Mouse (Mus musculus) heart, embryonic 14.5 days (tissue): ENCODE data around the gene Mast4. TPM values are rescaled to one million over a fixed set of nuclear protein-coding genes. Genes with fewer than 3 reads are reported as not detected.

Source experiments
- ATAC-seq: fragments of 200-750 bp; cut with Nextera tagmentation; 2 replicates; pipeline ENCODE4 v1.8.0; 2017; ENCODE audit warnings: low read depth, moderate TSS enrichment; ENCODE audit not compliant: insufficient number of reproducible peaks, insufficient read depth, low FRiP score
- H3K27ac ChIP-seq, 2 experiments: fragments of 200-500 bp in 1 of 2; fragments of 300-500 bp in 1 of 2; sonication (generic) in 1 of 2; replicated peaks in 1 of 2; 2 replicates each; pipeline ENCODE4 v1.5.1; 2012 to 2014; ENCODE audit warnings: low read depth in 2 of 2, low read length in 2 of 2, control low read depth in 1 of 2, mild to moderate bottlenecking in 1 of 2, mixed read lengths in 1 of 2; ENCODE audit not compliant: control insufficient read depth in 1 of 2, insufficient read depth in 1 of 2
- H3K27me3 ChIP-seq: fragments of 300-500 bp; sonication (generic); 2 replicates; pipeline ENCODE4 v1.6.1; 2014; ENCODE audit warnings: mild to moderate bottlenecking, low read length, control low read depth; ENCODE audit not compliant: control insufficient read depth, insufficient read depth
- H3K36me3 ChIP-seq: fragments of 300-500 bp; sonication (generic); 2 replicates; pipeline ENCODE4 v1.6.1; 2014; ENCODE audit warnings: mild to moderate bottlenecking, control low read depth, low read length, mixed read lengths; ENCODE audit not compliant: control insufficient read depth, insufficient read depth
- H3K4me1 ChIP-seq, 2 experiments: fragments of 200-500 bp in 1 of 2; fragments of 300-500 bp in 1 of 2; sonication (generic) in 1 of 2; 2 replicates each; pipeline ENCODE4 v1.6.1; 2012 to 2014; ENCODE audit warnings: low read length in 2 of 2, control low read depth in 1 of 2, mixed read lengths in 1 of 2; ENCODE audit not compliant: control insufficient read depth in 2 of 2, insufficient read depth in 2 of 2
- H3K4me2 ChIP-seq: fragments of 300-500 bp; sonication (generic); 2 replicates; pipeline ENCODE4 v1.6.1; 2014; ENCODE audit warnings: mild to moderate bottlenecking, low read length
- H3K4me3 ChIP-seq, 2 experiments: fragments of 200-500 bp in 1 of 2; fragments of 300-500 bp in 1 of 2; sonication (generic) in 1 of 2; 2 replicates each; pipeline ENCODE4 v1.5.1; 2012 to 2014; ENCODE audit warnings: low read length in 2 of 2, mild to moderate bottlenecking in 2 of 2, control low read depth in 1 of 2, low read depth in 1 of 2, moderate library complexity in 1 of 2; ENCODE audit not compliant: control insufficient read depth in 1 of 2, insufficient read depth in 1 of 2
- H3K9ac ChIP-seq: fragments of 300-500 bp; sonication (generic); 2 replicates; pipeline ENCODE4 v1.6.1; 2014; ENCODE audit warnings: mild to moderate bottlenecking, low read length
- H3K9me3 ChIP-seq: fragments of 300-500 bp; sonication (generic); 2 replicates; pipeline ENCODE4 v1.6.1; 2016; ENCODE audit warnings: low read length, control low read depth; ENCODE audit not compliant: control insufficient read depth
- WGBS: fragments of 180-500 bp; shearing (Covaris S2); extraction: QIAGEN DNeasy Blood & Tissue Kit; methylation state at CpG from one replicate; pipeline ENCODE4 v1.1.7; 2014; 5-methylcytosine and 5-hydroxymethylcytosine counted together
- polyA plus RNA-seq: library from polyadenylated mRNA; unstranded; fragments of >200 nt; fragmentation: Nextera tagmentation; extraction: Ambion mirVana; gene quantifications from 2 replicates; pipeline ENCODE4 v1.2.1, GENCODE M21; 2014

Mast4 gene
- polyA plus RNA-seq, 1 experiment from 2014 or later, result 54.1 TPM

GRCm38 (mm10) chr13:103315113-103315708, 19.1 kb downstream of the Mast4 start:
- H3K9me3 ChIP-seq, result no peaks in the 10 kb centered on the region
- no peak overlapping the region for H3K4me2 ChIP-seq
- H3K9ac ChIP-seq, result no peak overlapping the region
- peaks cover 0 to 5% of the 10 kb centered on the region in 2 experiments; a peak in 2 of 4 replicates for H3K4me1 ChIP-seq
- no peaks in the 10 kb centered on the region for H3K27me3 ChIP-seq
- ATAC-seq, result no peak
- H3K36me3 ChIP-seq, result no peaks in the 10 kb centered on the region
- no peak overlapping the region for H3K27ac ChIP-seq
- 49% methylated on average over 10 of the region's 10 CpGs for WGBS
- no peak overlapping the region for H3K4me3 ChIP-seq

- Histone ChIP-seq H3K9me3 (no peaks in the 10 kb centered on the region), H3K27me3 (no peaks in the 10 kb centered on the region), H3K36me3 (no peaks in the 10 kb centered on the region), H3K9ac (no peak overlapping the region), H3K27ac (no peak overlapping the region), H3K4me3 (no peak overlapping the region), H3K4me2 (no peak overlapping the region), H3K4me1 (no peaks in the 10 kb centered on the region)
- no peak for ATAC-seq
- WGBS, result 87% methylated on average over 4 of the region's 4 CpGs
These were observed 26.0 kb downstream of the Mast4 start for GRCm38 (mm10) chr13:103308296-103308695.

- H3K36me3 ChIP-seq, result no peaks in the 10 kb centered on the region
- ATAC-seq, result no peak
- no peak overlapping the region for H3K27ac ChIP-seq
- no peaks in the 10 kb centered on the region for H3K27me3 ChIP-seq
- no peak overlapping the region for H3K4me2 ChIP-seq
- no peaks in the 10 kb centered on the region for H3K4me1 ChIP-seq
- H3K9ac ChIP-seq, result no peak overlapping the region
- 77% methylated on average over 9 of the region's 9 CpGs for WGBS
- H3K9me3 ChIP-seq, result no peaks in the 10 kb centered on the region
- no peak overlapping the region for H3K4me3 ChIP-seq
These were observed 30.5 kb downstream of the Mast4 start for GRCm38 (mm10) chr13:103303826-103304225.

- WGBS, result 64% methylated on average over 6 of the region's 6 CpGs
- Histone ChIP-seq H3K4me2 (no peak overlapping the region), H3K4me3 (no peak overlapping the region), H3K9ac (no peak overlapping the region), H3K4me1 (no peaks in the 10 kb centered on the region), H3K27me3 (no peaks in the 10 kb centered on the region), H3K27ac (no peak overlapping the region), H3K36me3 (no peaks in the 10 kb centered on the region), H3K9me3 (no peaks in the 10 kb centered on the region)
- ATAC-seq, result no peak
These were observed 31.8 kb downstream of the Mast4 start for GRCm38 (mm10) chr13:103302508-103302907.

- WGBS, result 88% methylated on average over 2 of the region's 2 CpGs
- no peaks in the 10 kb centered on the region for H3K4me1 ChIP-seq
- no peak overlapping the region for H3K4me2 ChIP-seq
- no peaks in the 10 kb centered on the region for H3K36me3 ChIP-seq
- H3K9me3 ChIP-seq, result no peaks in the 10 kb centered on the region
- no peaks in the 10 kb centered on the region for H3K27me3 ChIP-seq
- H3K4me3 ChIP-seq, result no peak overlapping the region
- no peak for ATAC-seq
- no peak overlapping the region for H3K9ac ChIP-seq
- no peak overlapping the region for H3K27ac ChIP-seq
These were observed 32.2 kb downstream of the Mast4 start for GRCm38 (mm10) chr13:103302077-103302476.

- H3K27ac ChIP-seq, result no peak overlapping the region
- no peaks in the 10 kb centered on the region for H3K4me1 ChIP-seq
- no peak overlapping the region for H3K4me3 ChIP-seq
- H3K27me3 ChIP-seq, result no peaks in the 10 kb centered on the region
- no peak overlapping the region for H3K4me2 ChIP-seq
- ATAC-seq, result no peak
- no peaks in the 10 kb centered on the region for H3K36me3 ChIP-seq
- WGBS, result 85% methylated on average over 13 of the region's 13 CpGs
- H3K9me3 ChIP-seq, result no peaks in the 10 kb centered on the region
- no peak overlapping the region for H3K9ac ChIP-seq
These were observed 39.9 kb downstream of the Mast4 start for GRCm38 (mm10) chr13:103294424-103294823.

- WGBS, result 87% methylated on average over 1 of the region's 1 CpGs
- H3K36me3 ChIP-seq, result no peaks in the 10 kb centered on the region
- no peak overlapping the region for H3K27ac ChIP-seq
- ATAC-seq, result no peak
- no peak overlapping the region for H3K4me3 ChIP-seq
- no peaks in the 10 kb centered on the region for H3K4me1 ChIP-seq
- no peaks in the 10 kb centered on the region for H3K9me3 ChIP-seq
- H3K9ac ChIP-seq, result no peak overlapping the region
- H3K27me3 ChIP-seq, result no peaks in the 10 kb centered on the region
- no peak overlapping the region for H3K4me2 ChIP-seq
These were observed 41.2 kb downstream of the Mast4 start for GRCm38 (mm10) chr13:103293121-103293520.

GRCm38 (mm10) chr13:103291098-103291497, 43.2 kb downstream of the Mast4 start:
- H3K36me3 ChIP-seq, result no peaks in the 10 kb centered on the region
- H3K27me3 ChIP-seq, result no peaks in the 10 kb centered on the region
- H3K9ac ChIP-seq, result no peak overlapping the region
- no peaks in the 10 kb centered on the region for H3K4me1 ChIP-seq
- no peak overlapping the region for H3K4me3 ChIP-seq
- 87% methylated on average over 4 of the region's 4 CpGs for WGBS
- ATAC-seq, result no peak
- H3K9me3 ChIP-seq, result no peaks in the 10 kb centered on the region
- no peak overlapping the region for H3K27ac ChIP-seq
- H3K4me2 ChIP-seq, result no peak overlapping the region
